Mouse (Mus musculus): ENCODE measurements around the gene Tsc1. TPM values are rescaled to one million over a fixed set of nuclear protein-coding genes. Genes with fewer than 3 reads are reported as not detected.

Tsc1 gene
- total RNA-seq (2021): 10 to 100 TPM; 16.4 to 19.8 TPM

- intact Hi-C loops (cut with DNase I): loop anchor here (1.0 kb wide), 1 partner anchor 47 kb away; no protein-coding TSS in a partner anchor
- peak; percentile 96 to 97 for DNase-seq
Observed at GRCm38 (mm10) chr2:28640461-28641424, at the start of gene Tsc1. TSS of gene Tsc1 (plus strand) at chr2:28641228.

- intact Hi-C loops (cut with DNase I): no loop called here
Observed at GRCm38 (mm10) chr2:28591479-28591878, 49.5 kb upstream of the Tsc1 start.

GRCm38 (mm10) chr2:28592809-28593208 lies 48.2 kb upstream of the Tsc1 start:
- peak; percentile 65 to 79 for DNase-seq
- intact Hi-C loops (cut with DNase I): loop anchor here (1.0 kb wide), 2 partner anchors 29 to 47 kb away; no protein-coding TSS in a partner anchor

More at GRCm38 (mm10) chr2:28591479-28591878, 49.5 kb upstream of the Tsc1 start:
- DNase-seq: no peak

- intact Hi-C loops (cut with DNase I): no loop called here
- no peak for DNase-seq
Observed at GRCm38 (mm10) chr2:28596021-28596420, 45.0 kb upstream of the Tsc1 start.

GRCm38 (mm10) chr2:28596998-28597397 lies 44.0 kb upstream of the Tsc1 start:
- no peak for DNase-seq
- intact Hi-C loops (cut with DNase I): no loop called here

- DNase-seq: no peak
- intact Hi-C loops (cut with DNase I): no loop called here
Observed at GRCm38 (mm10) chr2:28597733-28598547, 43.1 kb upstream of the Tsc1 start.

GRCm38 (mm10) chr2:28598692-28599568 lies 42.1 kb upstream of the Tsc1 start:
- intact Hi-C loops (cut with DNase I): no loop called here
- DNase-seq: no peak

- DNase-seq: no peak
- intact Hi-C loops (cut with DNase I): no loop called here
Observed at GRCm38 (mm10) chr2:28599569-28599900, 41.5 kb upstream of the Tsc1 start.

- intact Hi-C loops (cut with DNase I): no loop called here
- no peak for DNase-seq
Observed at GRCm38 (mm10) chr2:28601720-28602590, 39.1 kb upstream of the Tsc1 start.

GRCm38 (mm10) chr2:28603542-28603941 lies 37.5 kb upstream of the Tsc1 start:
- no peak for DNase-seq
- intact Hi-C loops (cut with DNase I): no loop called here

GRCm38 (mm10) chr2:28605789-28606541 lies 35.1 kb upstream of the Tsc1 start:
- DNase-seq: no peak
- intact Hi-C loops (cut with DNase I): no loop called here

GRCm38 (mm10) chr2:28606601-28607340 lies 34.3 kb upstream of the Tsc1 start:
- no peak for DNase-seq
- intact Hi-C loops (cut with DNase I): no loop called here

GRCm38 (mm10) chr2:28607341-28608165 lies 33.5 kb upstream of the Tsc1 start:
- intact Hi-C loops (cut with DNase I): no loop called here
- DNase-seq: no peak

GRCm38 (mm10) chr2:28609851-28610250 lies 31.2 kb upstream of the Tsc1 start:
- DNase-seq: no peak
- intact Hi-C loops (cut with DNase I): no loop called here

GRCm38 (mm10) chr2:28610716-28611406 lies 30.2 kb upstream of the Tsc1 start:
- DNase-seq: no peak
- intact Hi-C loops (cut with DNase I): no loop called here

- intact Hi-C loops (cut with DNase I): no loop called here
- DNase-seq: no peak
Observed at GRCm38 (mm10) chr2:28611407-28611787, 29.6 kb upstream of the Tsc1 start.

All from heart, postnatal 10 days (tissue).